ENCODE assay signal across 13 mouse cellular contexts in genomic region chr7:98783521-98783920, GRCm38 (mm10). TPM values are rescaled to one million over a fixed set of nuclear protein-coding genes. Genes with fewer than 3 reads are reported as not detected.
A peak's percentile ranks its signal among the peaks of the same experiment; 100 is the strongest.
DNase-seq lines count a peak whose midpoint lies in the region; ATAC-seq and TF ChIP-seq lines count a peak whose summit lies in the region.
"Had no signal": no experiment of that assay in that cellular context is flagged by ENCODE, and none has a peak within 500 bp of the region (broad histone marks: within the 10 kb centered on the region; RNA-seq: fewer than 3 reads in every experiment).

No protein-coding gene starts in this region.

- no peak for TF ChIP-seq CTCF in intestine, postnatal 0 days (IDR thresholded peaks at IDR 0.05; ENCODE audit: low read depth)
- TF ChIP-seq CTCF in heart, postnatal 0 days (IDR thresholded peaks at IDR 0.05; ENCODE audit: low read depth) = no peak

- no peak overlapping the region for H3K9ac ChIP-seq in forebrain, embryonic 13.5 days
- H3K9ac ChIP-seq in intestine, embryonic 14.5 days (ENCODE audit: low read length) = no peak overlapping the region
- no peak overlapping the region for H3K9ac ChIP-seq in intestine, postnatal 0 days (ENCODE audit: low read depth, low read length)
- H3K9ac ChIP-seq in heart, postnatal 0 days (replicated peaks; ENCODE audit: low read depth, low read length) = no peak overlapping the region
- H3K9ac ChIP-seq in midbrain, embryonic 13.5 days (replicated peaks) = no peak overlapping the region
- H3K9ac ChIP-seq: liver, embryonic 13.5 days had no signal

- peaks cover 55% of the 10 kb centered on the region for H3K27me3 ChIP-seq in forebrain, embryonic 10.5 days (ENCODE audit: poor library complexity, severe bottlenecking)
- peaks cover 14% of the 10 kb centered on the region for H3K27me3 ChIP-seq in forebrain, embryonic 13.5 days
- no peaks in the 10 kb centered on the region for H3K27me3 ChIP-seq in intestine, embryonic 14.5 days (replicated peaks; ENCODE audit: control insufficient read depth, insufficient read depth, low read length)
- no peaks in the 10 kb centered on the region for H3K27me3 ChIP-seq in intestine, postnatal 0 days (replicated peaks; ENCODE audit: control insufficient read depth, insufficient read depth, low read length)
- H3K27me3 ChIP-seq in heart, postnatal 0 days (ENCODE audit: control insufficient read depth, insufficient read depth, low read length) = no peaks in the 10 kb centered on the region
- H3K27me3 ChIP-seq in midbrain, embryonic 13.5 days = 0 out of 2 replicates have a peak, but pooled peaks cover 4% of the 10 kb centered on the region

- DNase-seq in forebrain, embryonic 10.5 days (ENCODE audit: extremely low spot score, low spot score) = no peak
- no peak for DNase-seq in intestine, embryonic 14.5 days (ENCODE audit: low spot score)
- no peak for DNase-seq in heart, postnatal 0 days (ENCODE audit: low spot score)
- no peak for DNase-seq in adrenal gland, adult 2 months
- no peak for DNase-seq in cerebellum, postnatal 4 days (ENCODE audit: low spot score in 2 of 2)
- DNase-seq: liver, embryonic 13.5 days; thymus, postnatal 4 days had no signal

- H3K36me3 ChIP-seq in forebrain, embryonic 10.5 days (replicated peaks) = no peaks in the 10 kb centered on the region
- H3K36me3 ChIP-seq in forebrain, embryonic 13.5 days (ENCODE audit: poor library complexity, severe bottlenecking) = no peaks in the 10 kb centered on the region
- no peaks in the 10 kb centered on the region for H3K36me3 ChIP-seq in intestine, embryonic 14.5 days (ENCODE audit: control insufficient read depth, insufficient read depth, low read length)
- no peaks in the 10 kb centered on the region for H3K36me3 ChIP-seq in intestine, postnatal 0 days (ENCODE audit: control insufficient read depth, insufficient read depth)
- H3K36me3 ChIP-seq in heart, postnatal 0 days (replicated peaks; ENCODE audit: control insufficient read depth, insufficient read depth, low read length) = no peaks in the 10 kb centered on the region
- H3K36me3 ChIP-seq in midbrain, embryonic 13.5 days = no peaks in the 10 kb centered on the region
- H3K36me3 ChIP-seq: liver, embryonic 13.5 days had no signal

- no peak overlapping the region for H3K4me2 ChIP-seq in forebrain, embryonic 13.5 days
- no peak overlapping the region; the same call in 1 of the 2 replicates for H3K4me2 ChIP-seq in intestine, embryonic 14.5 days (ENCODE audit: low read length)
- H3K4me2 ChIP-seq in intestine, postnatal 0 days (replicated peaks; ENCODE audit: low read depth) = no peak overlapping the region
- H3K4me2 ChIP-seq in heart, postnatal 0 days (ENCODE audit: low read depth, low read length) = no peak overlapping the region
- no peak overlapping the region for H3K4me2 ChIP-seq in midbrain, embryonic 13.5 days (replicated peaks)
- H3K4me2 ChIP-seq: liver, embryonic 13.5 days had no signal

- 38% methylated on average over 5 of the region's 5 CpGs for WGBS in forebrain, embryonic 10.5 days
- 23% methylated on average over 5 of the region's 5 CpGs for WGBS in forebrain, embryonic 13.5 days
- WGBS in intestine, embryonic 14.5 days = 80% methylated on average over 5 of the region's 5 CpGs
- 58% methylated on average over 5 of the region's 5 CpGs for WGBS in intestine, postnatal 0 days
- WGBS in heart, postnatal 0 days = 50% methylated on average over 5 of the region's 5 CpGs
- WGBS in midbrain, embryonic 13.5 days = 55% methylated on average over 5 of the region's 5 CpGs

- H3K9me3 ChIP-seq in forebrain, embryonic 10.5 days = no peaks in the 10 kb centered on the region
- no peaks in the 10 kb centered on the region for H3K9me3 ChIP-seq in forebrain, embryonic 13.5 days (replicated peaks)
- H3K9me3 ChIP-seq in intestine, embryonic 14.5 days (ENCODE audit: control insufficient read depth, low read length) = no peaks in the 10 kb centered on the region
- no peaks in the 10 kb centered on the region for H3K9me3 ChIP-seq in intestine, postnatal 0 days (ENCODE audit: control insufficient read depth)
- no peaks in the 10 kb centered on the region for H3K9me3 ChIP-seq in heart, postnatal 0 days (replicated peaks; ENCODE audit: control insufficient read depth, low read length)
- H3K9me3 ChIP-seq in midbrain, embryonic 13.5 days = no peaks in the 10 kb centered on the region
- H3K9me3 ChIP-seq: liver, embryonic 13.5 days; megakaryocyte, embryonic 14.5 days had no signal

- H3K4me1 ChIP-seq in forebrain, embryonic 10.5 days = peaks cover 34% of the 10 kb centered on the region
- H3K4me1 ChIP-seq in forebrain, embryonic 13.5 days = peaks cover 15% of the 10 kb centered on the region
- peaks cover 27% of the 10 kb centered on the region for H3K4me1 ChIP-seq in intestine, embryonic 14.5 days (replicated peaks; ENCODE audit: control insufficient read depth, insufficient read depth, low read length)
- no peaks in the 10 kb centered on the region for H3K4me1 ChIP-seq in intestine, postnatal 0 days (replicated peaks; ENCODE audit: control insufficient read depth, insufficient read depth, low read length)
- peaks cover 14% of the 10 kb centered on the region; the same call in 1 of the 2 replicates for H3K4me1 ChIP-seq in heart, postnatal 0 days (ENCODE audit: control insufficient read depth, insufficient read depth)
- peaks cover 20% of the 10 kb centered on the region for H3K4me1 ChIP-seq in midbrain, embryonic 13.5 days (replicated peaks)

- ATAC-seq in forebrain, embryonic 13.5 days = no peak
- ATAC-seq in intestine, embryonic 14.5 days (replicated peaks; ENCODE audit: low FRiP score, low TSS enrichment, low read depth) = no peak
- ATAC-seq in intestine, postnatal 0 days = no peak
- no peak for ATAC-seq in heart, postnatal 0 days (ENCODE audit: insufficient read depth, low read depth)
- peak; percentile 35 for ATAC-seq in midbrain, embryonic 13.5 days
- ATAC-seq: inflammation-experienced regulatory T-cells, adult 6 months had no signal

- no peak for TF ChIP-seq EP300 in heart, postnatal 0 days (IDR thresholded peaks at IDR 0.05; ENCODE audit: low read depth)

- no peak overlapping the region for H3K4me3 ChIP-seq in forebrain, embryonic 10.5 days
- H3K4me3 ChIP-seq in forebrain, embryonic 13.5 days = no peak overlapping the region
- H3K4me3 ChIP-seq in intestine, embryonic 14.5 days (ENCODE audit: low read depth, low read length) = no peak overlapping the region
- H3K4me3 ChIP-seq in intestine, postnatal 0 days (ENCODE audit: low read depth, low read length) = no peak overlapping the region
- no peak overlapping the region for H3K4me3 ChIP-seq in heart, postnatal 0 days (ENCODE audit: low read depth, low read length)
- no peak overlapping the region for H3K4me3 ChIP-seq in midbrain, embryonic 13.5 days (replicated peaks)
- H3K4me3 ChIP-seq: liver, embryonic 13.5 days; megakaryocyte, embryonic 14.5 days had no signal

- H3K27ac ChIP-seq in forebrain, embryonic 10.5 days = 0 out of 2 replicates have a peak overlapping the region, but pooled peaks have one; percentile 25
- H3K27ac ChIP-seq in forebrain, embryonic 13.5 days = no peak overlapping the region
- peak overlapping the region; percentile 87 for H3K27ac ChIP-seq in intestine, embryonic 14.5 days (ENCODE audit: low read depth)
- no peak overlapping the region for H3K27ac ChIP-seq in intestine, postnatal 0 days (ENCODE audit: low read depth, low read length)
- H3K27ac ChIP-seq in heart, postnatal 0 days (ENCODE audit: low read depth) = peak overlapping the region; percentile 5; the same call in 1 of the 2 replicates
- peak overlapping the region; percentile 42; the same call in 1 of the 2 replicates for H3K27ac ChIP-seq in midbrain, embryonic 13.5 days
- H3K27ac ChIP-seq: liver, embryonic 13.5 days had no signal

RNA-seq across cellular contexts. Expression of gene Wnt11, which starts 51.4 kb away (rescaled TPM):
- 0.17 and 0.32 TPM in 2 replicates for polyA plus RNA-seq in forebrain, embryonic 10.5 days (2016; fragmentation: Nextera tagmentation; extraction: Ambion mirVana)
- polyA plus RNA-seq in forebrain, embryonic 13.5 days (2015; fragmentation: Nextera tagmentation; extraction: Ambion mirVana) = 0.19 and 0.23 TPM in 2 replicates
- 3.6 and 3.9 TPM in 2 replicates for polyA plus RNA-seq in intestine, embryonic 14.5 days (2014; fragmentation: Nextera tagmentation; extraction: Ambion mirVana)
- polyA plus RNA-seq in intestine, postnatal 0 days (2015; fragmentation: Nextera tagmentation; extraction: Ambion mirVana) = 0.80 and 1.1 TPM in 2 replicates
- total RNA-seq in heart, postnatal 0 days (2014; rRNA removed; ENCODE audit: low replicate concordance) = 22.9 and 33.9 TPM in 2 replicates
- 4.3 and 4.4 TPM in 2 replicates for polyA plus RNA-seq in heart, postnatal 0 days (2015; fragmentation: Nextera tagmentation; extraction: Ambion mirVana)
- 0.55 and 0.69 TPM in 2 replicates for polyA plus RNA-seq in midbrain, embryonic 13.5 days (2015; fragmentation: Nextera tagmentation; extraction: Ambion mirVana)
- total RNA-seq in adrenal gland, adult 2 months (2021) = 1 to 10 TPM in 1 of 2 experiments, under 1 TPM in 1; 0.69 to 4.9 TPM
- polyA plus RNA-seq in adrenal gland, adult 2 months (2012; rRNA removed) = 6.3 and 13.2 TPM in 2 replicates
- total RNA-seq: common myeloid progenitor, adult 5-6 weeks had no signal
- polyA plus RNA-seq: inflammation-experienced regulatory T-cells, adult 6 months had no signal

Comparison
In these comparisons a context has a peak if more than half of its experiments do, and no peak if none do; other contexts are left out.
1. H3K27ac ChIP-seq: peak in forebrain, embryonic 10.5 days (single experiment), intestine, embryonic 14.5 days (single experiment), heart, postnatal 0 days (single experiment) and midbrain, embryonic 13.5 days (single experiment); none in forebrain, embryonic 13.5 days (single experiment) and intestine, postnatal 0 days (single experiment).